Mouse (Mus musculus): ENCODE results near the gene Tbc1d22a. TPM values are rescaled to one million over a fixed set of nuclear protein-coding genes. Genes with fewer than 3 reads are reported as not detected.

The Tbc1d22a gene
- total RNA-seq, 1 experiment, result 19.2 TPM

DNA sequence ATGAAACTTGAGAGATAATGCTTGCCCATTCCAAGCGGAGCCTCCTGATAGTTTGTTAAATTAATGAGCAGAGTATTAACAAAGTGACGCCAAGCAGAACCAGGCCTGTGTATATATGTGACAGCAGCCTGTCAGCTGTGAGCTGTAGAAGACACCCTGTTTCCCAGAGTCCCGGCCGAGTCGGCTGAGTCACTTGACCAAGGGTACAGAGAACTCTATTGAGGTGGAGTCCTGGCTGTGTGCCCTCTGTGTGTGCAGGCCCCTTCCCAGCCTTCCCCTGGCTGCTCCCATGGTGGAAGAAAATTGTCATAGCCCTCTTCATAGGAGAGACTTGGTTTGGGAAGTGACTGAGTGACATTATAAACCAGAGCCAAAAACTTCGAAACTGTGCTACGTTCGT lies 153.0 kb downstream of the Tbc1d22a start:
- no peaks in the 10 kb centered on the region; the same call in 1 of the 2 replicates for H3K36me3 ChIP-seq (ENCODE audit: control insufficient read depth, insufficient read depth, low read length, poor library complexity, severe bottlenecking)
- no peak for DNase-seq (ENCODE audit: low read depth, low spot score)
- in situ Hi-C loops (cut with MboI; ENCODE audit: low sequenced_read_pairs in 2 of 2, unreplicated experiment in 2 of 2), result no loop called here

GRCm38 (mm10) chr15:86370846-86371245 lies 156.6 kb downstream of the Tbc1d22a start:
- Histone ChIP-seq H3K9me3 (ENCODE audit: control insufficient read depth, insufficient read depth, low read depth, low read length) (no peaks in the 10 kb centered on the region), H3K9ac (ENCODE audit: insufficient read depth, low read depth, low read length, poor library complexity, severe bottlenecking) (no peak overlapping the region), H3K27ac (ENCODE audit: insufficient read depth, low read depth, low read length, poor library complexity, severe bottlenecking) (no peak overlapping the region), H3K4me1 (ENCODE audit: control insufficient read depth in 2 of 2, insufficient read depth in 2 of 2, low read length in 2 of 2, poor library complexity in 1 of 2) (no peaks in the 10 kb centered on the region), H3K4me3 (ENCODE audit: insufficient read depth in 1 of 2, low read depth in 1 of 2, low read length in 2 of 2, poor library complexity in 1 of 2, severe bottlenecking in 1 of 2) (no peak overlapping the region), H3K36me3 (ENCODE audit: control insufficient read depth, insufficient read depth, low read length, poor library complexity, severe bottlenecking) (no peaks in the 10 kb centered on the region; the same call in 1 of the 2 replicates)
- in situ Hi-C loops (cut with MboI; ENCODE audit: low sequenced_read_pairs in 2 of 2, unreplicated experiment in 2 of 2), result no loop called here
- DNase-seq (ENCODE audit: low read depth, low spot score), result no peak
- TF ChIP-seq CHD2 (IDR thresholded peaks at IDR 0.05; ENCODE audit: low read depth, low read length) (no peak), HCFC1 (IDR thresholded peaks at IDR 0.05; ENCODE audit: borderline replicate concordance, insufficient read depth, low read length) (no peak), MAFK (IDR thresholded peaks at IDR 0.05; ENCODE audit: insufficient read depth, low read depth, low read length) (no peak), ZC3H11A (IDR thresholded peaks at IDR 0.05; ENCODE audit: borderline replicate concordance, low read depth, low read length) (no peak), ZNF384 (IDR thresholded peaks at IDR 0.05; ENCODE audit: low read depth, low read length) (no peak)

More for the DNA sequence above, 153.0 kb downstream of the Tbc1d22a start:
- Histone ChIP-seq H3K9me3 (ENCODE audit: control insufficient read depth, insufficient read depth, low read depth, low read length) (no peaks in the 10 kb centered on the region), H3K27ac (ENCODE audit: insufficient read depth, low read depth, low read length, poor library complexity, severe bottlenecking) (no peak overlapping the region), H3K9ac (ENCODE audit: insufficient read depth, low read depth, low read length, poor library complexity, severe bottlenecking) (no peak overlapping the region), H3K4me3 (ENCODE audit: insufficient read depth in 1 of 2, low read depth in 1 of 2, low read length in 2 of 2, poor library complexity in 1 of 2, severe bottlenecking in 1 of 2) (no peak overlapping the region), H3K4me1 (ENCODE audit: control insufficient read depth in 2 of 2, insufficient read depth in 2 of 2, low read length in 2 of 2, poor library complexity in 1 of 2) (peaks cover 0 to 2% of the 10 kb centered on the region in 2 experiments; a peak in 1 of 4 replicates)
- TF ChIP-seq ZNF384 (IDR thresholded peaks at IDR 0.05; ENCODE audit: low read depth, low read length), result no peak
- no peak for TF ChIP-seq ZC3H11A (IDR thresholded peaks at IDR 0.05; ENCODE audit: borderline replicate concordance, low read depth, low read length)
- TF ChIP-seq CHD2 (IDR thresholded peaks at IDR 0.05; ENCODE audit: low read depth, low read length), result no peak
- no peak for TF ChIP-seq MAFK (IDR thresholded peaks at IDR 0.05; ENCODE audit: insufficient read depth, low read depth, low read length)
- TF ChIP-seq HCFC1 (IDR thresholded peaks at IDR 0.05; ENCODE audit: borderline replicate concordance, insufficient read depth, low read length), result no peak

- no peaks in the 10 kb centered on the region for H3K4me1 ChIP-seq (ENCODE audit: control insufficient read depth in 2 of 2, insufficient read depth in 2 of 2, low read length in 2 of 2, poor library complexity in 1 of 2)
- H3K4me3 ChIP-seq (ENCODE audit: insufficient read depth in 1 of 2, low read depth in 1 of 2, low read length in 2 of 2, poor library complexity in 1 of 2, severe bottlenecking in 1 of 2), result no peak overlapping the region
- peaks cover under 1% of the 10 kb centered on the region; the same call in 1 of the 2 replicates for H3K36me3 ChIP-seq (ENCODE audit: control insufficient read depth, insufficient read depth, low read length, poor library complexity, severe bottlenecking)
- TF ChIP-seq CHD2 (IDR thresholded peaks at IDR 0.05; ENCODE audit: low read depth, low read length) (no peak), HCFC1 (IDR thresholded peaks at IDR 0.05; ENCODE audit: borderline replicate concordance, insufficient read depth, low read length) (no peak), MAFK (IDR thresholded peaks at IDR 0.05; ENCODE audit: insufficient read depth, low read depth, low read length) (no peak), ZNF384 (IDR thresholded peaks at IDR 0.05; ENCODE audit: low read depth, low read length) (no peak), ZC3H11A (IDR thresholded peaks at IDR 0.05; ENCODE audit: borderline replicate concordance, low read depth, low read length) (no peak)
- H3K9ac ChIP-seq (ENCODE audit: insufficient read depth, low read depth, low read length, poor library complexity, severe bottlenecking), result no peak overlapping the region
- in situ Hi-C loops (cut with MboI; ENCODE audit: low sequenced_read_pairs in 2 of 2, unreplicated experiment in 2 of 2), result no loop called here
- H3K9me3 ChIP-seq (ENCODE audit: control insufficient read depth, insufficient read depth, low read depth, low read length), result no peaks in the 10 kb centered on the region
- no peak overlapping the region for H3K27ac ChIP-seq (ENCODE audit: insufficient read depth, low read depth, low read length, poor library complexity, severe bottlenecking)
- DNase-seq (ENCODE audit: low read depth, low spot score), result no peak
Observed at GRCm38 (mm10) chr15:86375262-86375661, 161.0 kb downstream of the Tbc1d22a start.

- Histone ChIP-seq H3K4me3 (ENCODE audit: insufficient read depth in 1 of 2, low read depth in 1 of 2, low read length in 2 of 2, poor library complexity in 1 of 2, severe bottlenecking in 1 of 2) (no peak overlapping the region), H3K4me1 (ENCODE audit: control insufficient read depth in 2 of 2, insufficient read depth in 2 of 2, low read length in 2 of 2, poor library complexity in 1 of 2) (peaks cover 0 to 2% of the 10 kb centered on the region in 2 experiments; a peak in 1 of 4 replicates), H3K27ac (ENCODE audit: insufficient read depth, low read depth, low read length, poor library complexity, severe bottlenecking) (no peak overlapping the region), H3K9ac (ENCODE audit: insufficient read depth, low read depth, low read length, poor library complexity, severe bottlenecking) (no peak overlapping the region), H3K9me3 (ENCODE audit: control insufficient read depth, insufficient read depth, low read depth, low read length) (no peaks in the 10 kb centered on the region), H3K36me3 (ENCODE audit: control insufficient read depth, insufficient read depth, low read length, poor library complexity, severe bottlenecking) (0 out of 2 replicates have a peak, but pooled peaks cover 2% of the 10 kb centered on the region)
- DNase-seq (ENCODE audit: low read depth, low spot score), result no peak
- TF ChIP-seq ZC3H11A (IDR thresholded peaks at IDR 0.05; ENCODE audit: borderline replicate concordance, low read depth, low read length), result no peak
- TF ChIP-seq CHD2 (IDR thresholded peaks at IDR 0.05; ENCODE audit: low read depth, low read length), result no peak
- TF ChIP-seq HCFC1 (IDR thresholded peaks at IDR 0.05; ENCODE audit: borderline replicate concordance, insufficient read depth, low read length), result no peak
- no peak for TF ChIP-seq ZNF384 (IDR thresholded peaks at IDR 0.05; ENCODE audit: low read depth, low read length)
- no peak for TF ChIP-seq MAFK (IDR thresholded peaks at IDR 0.05; ENCODE audit: insufficient read depth, low read depth, low read length)
- in situ Hi-C loops (cut with MboI; ENCODE audit: low sequenced_read_pairs in 2 of 2, unreplicated experiment in 2 of 2), result no loop called here
Observed at GRCm38 (mm10) chr15:86375860-86376394, 161.7 kb downstream of the Tbc1d22a start.

Data from ES-E14 (cell line).